Mouse (Mus musculus): ENCODE results near the gene Aup1.

Aup1 gene

GRCm38 (mm10) chr6:83104158-83104557 lies 49.8 kb downstream of the Aup1 start:
- DNase-seq (ENCODE audit: low spot score): no peak

Data from retina, embryonic 14.5 days (tissue).